Mouse (Mus musculus) thymus, postnatal 10 days (tissue): ENCODE measurements at regions not wholly inside any gene's neighbourhood (a gene's known extent, or its start where the extent isn't known, plus 50 kb on each side); places are given as distances from the start of the nearest gene placed in this dataset.
A peak's percentile ranks its signal among the peaks of the same experiment; 100 is the strongest.
"Not testable (repeated sequence)": the region's sequence is repeated elsewhere in the genome, so short reads cannot be mapped to it uniquely, and the experiment has no call there.

Experiments used
- DNase-seq, 2 experiments: peaks; one replicate each; pipeline ENCODE4 v3.0.0; 2021; ENCODE audit warnings: low spot score in 2 of 2

GRCm38 (mm10) chr19:3083438-3083837 lies 199.3 kb upstream of the Mrpl21 start:
- DNase-seq: peak; percentile 3 to 6

- DNase-seq: not testable (repeated sequence)
Observed at GRCm38 (mm10) chr19:3091771-3092170, 190.9 kb upstream of the Mrpl21 start.
